Mouse (Mus musculus) midbrain, embryonic 13.5 days (tissue): ENCODE measurements around the gene Entpd6. TPM values are rescaled to one million over a fixed set of nuclear protein-coding genes. Genes with fewer than 3 reads are reported as not detected.

Experiments
- ATAC-seq: fragments of 200-750 bp; cut with Nextera tagmentation; 2 replicates; pipeline ENCODE4 v1.8.0; 2017; ENCODE audit warnings: mild to moderate bottlenecking, moderate TSS enrichment, moderate library complexity
- H3K27ac ChIP-seq: fragments of 300-500 bp; sonication (generic); 2 replicates; pipeline ENCODE4 v1.5.1; 2015; ENCODE audit warnings: inconsistent platforms, mild to moderate bottlenecking, moderate library complexity
- H3K27me3 ChIP-seq: fragments of 300-500 bp; sonication (generic); 2 replicates; pipeline ENCODE4 v1.6.1; 2015; ENCODE audit warnings: mild to moderate bottlenecking, inconsistent platforms
- H3K36me3 ChIP-seq: fragments of 300-500 bp; sonication (generic); 2 replicates; pipeline ENCODE4 v1.6.1; 2015; ENCODE audit warnings: mild to moderate bottlenecking, inconsistent platforms
- H3K4me1 ChIP-seq: fragments of 300-500 bp; sonication (generic); replicated peaks from 2 replicates; pipeline ENCODE4 v1.6.1; 2015; ENCODE audit warnings: inconsistent platforms
- H3K4me2 ChIP-seq: fragments of 300-500 bp; sonication (generic); replicated peaks from 2 replicates; pipeline ENCODE4 v1.6.1; 2015; ENCODE audit warnings: moderate library complexity, mild to moderate bottlenecking, inconsistent platforms
- H3K4me3 ChIP-seq: fragments of 300-500 bp; sonication (generic); replicated peaks from 2 replicates; pipeline ENCODE4 v1.5.1; 2015; ENCODE audit warnings: mild to moderate bottlenecking, inconsistent platforms
- H3K9ac ChIP-seq: fragments of 300-500 bp; sonication (generic); replicated peaks from 2 replicates; pipeline ENCODE4 v1.6.1; 2015; ENCODE audit warnings: mild to moderate bottlenecking, inconsistent platforms
- H3K9me3 ChIP-seq: fragments of 300-500 bp; sonication (generic); 2 replicates; pipeline ENCODE4 v1.6.1; 2016; ENCODE audit warnings: mild to moderate bottlenecking, inconsistent platforms
- WGBS: fragments of 180-500 bp; shearing (Covaris S2); methylation state at CpG from one replicate; pipeline ENCODE4 v1.1.7; 2015; 5-methylcytosine and 5-hydroxymethylcytosine counted together
- polyA plus RNA-seq: library from polyadenylated mRNA; unstranded; fragments of >200 nt; fragmentation: Nextera tagmentation; extraction: Ambion mirVana; gene quantifications from 2 replicates; pipeline ENCODE4 v1.2.1, GENCODE M21; 2015

Entpd6 gene
- polyA plus RNA-seq, 1 experiment from 2014 or later = 43.0 TPM

- H3K4me2 ChIP-seq = no peak overlapping the region
- 86% methylated on average over 4 of the region's 4 CpGs for WGBS
These were observed 44.5 kb downstream of the Entpd6 start for GRCm38 (mm10) chr2:150793320-150793719.

GRCm38 (mm10) chr2:150798084-150798483, 49.2 kb downstream of the Entpd6 start:
- 87% methylated on average over 7 of the region's 7 CpGs for WGBS
- no peak overlapping the region for H3K4me2 ChIP-seq

More at GRCm38 (mm10) chr2:150793320-150793719, 44.5 kb downstream of the Entpd6 start:
- H3K27ac ChIP-seq = no peak overlapping the region
- peaks cover 12% of the 10 kb centered on the region for H3K4me1 ChIP-seq
- H3K36me3 ChIP-seq = peaks cover 31% of the 10 kb centered on the region
- no peak overlapping the region for H3K9ac ChIP-seq
- no peak overlapping the region for H3K4me3 ChIP-seq
- no peaks in the 10 kb centered on the region for H3K27me3 ChIP-seq
- no peaks in the 10 kb centered on the region for H3K9me3 ChIP-seq
- no peak for ATAC-seq

GRCm38 (mm10) chr2:150800616-150801015, 51.8 kb downstream of the Entpd6 start:
- Histone ChIP-seq H3K4me3 (no peak overlapping the region), H3K4me1 (no peaks in the 10 kb centered on the region), H3K27me3 (no peaks in the 10 kb centered on the region), H3K36me3 (peaks cover 49% of the 10 kb centered on the region), H3K9ac (no peak overlapping the region), H3K9me3 (no peaks in the 10 kb centered on the region), H3K4me2 (no peak overlapping the region), H3K27ac (no peak overlapping the region)
- ATAC-seq = no peak
- 94% methylated on average over 5 of the region's 5 CpGs for WGBS

More at GRCm38 (mm10) chr2:150798084-150798483, 49.2 kb downstream of the Entpd6 start:
- Histone ChIP-seq H3K27ac (no peak overlapping the region), H3K4me3 (no peak overlapping the region), H3K9ac (no peak overlapping the region), H3K4me1 (no peaks in the 10 kb centered on the region), H3K9me3 (no peaks in the 10 kb centered on the region), H3K36me3 (peaks cover 46% of the 10 kb centered on the region), H3K27me3 (no peaks in the 10 kb centered on the region)
- ATAC-seq = no peak

- no peaks in the 10 kb centered on the region for H3K27me3 ChIP-seq
- H3K4me3 ChIP-seq = no peak overlapping the region
- H3K4me2 ChIP-seq = no peak overlapping the region
- no peak for ATAC-seq
- H3K4me1 ChIP-seq = no peaks in the 10 kb centered on the region
- H3K27ac ChIP-seq = no peak overlapping the region
- no peaks in the 10 kb centered on the region for H3K9me3 ChIP-seq
- no peak overlapping the region for H3K9ac ChIP-seq
- H3K36me3 ChIP-seq = peaks cover 52% of the 10 kb centered on the region
- WGBS = 97% methylated on average over 1 of the region's 1 CpGs
These were observed 54.2 kb downstream of the Entpd6 start for GRCm38 (mm10) chr2:150803035-150803434.

- no peak overlapping the region for H3K9ac ChIP-seq
- whole genome bisulfite sequencing = 77% methylated on average over 6 of the region's 6 CpGs
- no peak overlapping the region for H3K27ac ChIP-seq
- H3K27me3 ChIP-seq = no peaks in the 10 kb centered on the region
- H3K36me3 ChIP-seq = peaks cover 70% of the 10 kb centered on the region
- H3K4me1 ChIP-seq = no peaks in the 10 kb centered on the region
- ATAC-seq = peak; percentile 34; the same call in 1 of the 2 replicates
- H3K4me2 ChIP-seq = no peak overlapping the region
- no peak overlapping the region for H3K4me3 ChIP-seq
- H3K9me3 ChIP-seq = no peaks in the 10 kb centered on the region
These were observed 59.5 kb downstream of the Entpd6 start for GRCm38 (mm10) chr2:150808381-150808780.

GRCm38 (mm10) chr2:150808812-150809211, 60.0 kb downstream of the Entpd6 start:
- no peak for ATAC-seq
- Histone ChIP-seq H3K27ac (no peak overlapping the region), H3K4me2 (no peak overlapping the region), H3K27me3 (no peaks in the 10 kb centered on the region), H3K4me1 (no peaks in the 10 kb centered on the region), H3K36me3 (peaks cover 74% of the 10 kb centered on the region), H3K4me3 (no peak overlapping the region), H3K9ac (no peak overlapping the region), H3K9me3 (no peaks in the 10 kb centered on the region)
- WGBS = 93% methylated on average over 6 of the region's 6 CpGs

- no peak for ATAC-seq
- H3K36me3 ChIP-seq = peaks cover 80% of the 10 kb centered on the region
- H3K4me2 ChIP-seq = no peak overlapping the region
- H3K9me3 ChIP-seq = no peaks in the 10 kb centered on the region
- H3K4me1 ChIP-seq = no peaks in the 10 kb centered on the region
- no peak overlapping the region for H3K9ac ChIP-seq
- H3K27ac ChIP-seq = no peak overlapping the region
- 91% methylated on average over 5 of the region's 5 CpGs for WGBS
- H3K4me3 ChIP-seq = no peak overlapping the region
- no peaks in the 10 kb centered on the region for H3K27me3 ChIP-seq
These were observed 61.8 kb downstream of the Entpd6 start for GRCm38 (mm10) chr2:150810603-150811002.

- Histone ChIP-seq H3K4me1 (no peaks in the 10 kb centered on the region), H3K27ac (no peak overlapping the region), H3K27me3 (no peaks in the 10 kb centered on the region), H3K4me2 (no peak overlapping the region), H3K4me3 (no peak overlapping the region), H3K9me3 (no peaks in the 10 kb centered on the region), H3K36me3 (peaks cover 86% of the 10 kb centered on the region), H3K9ac (no peak overlapping the region)
- no peak for ATAC-seq
- WGBS = 95% methylated on average over 6 of the region's 6 CpGs
These were observed 64.0 kb downstream of the Entpd6 start for GRCm38 (mm10) chr2:150812816-150813215.

GRCm38 (mm10) chr2:150816676-150817402, 68.0 kb downstream of the Entpd6 start:
- Histone ChIP-seq H3K27me3 (no peaks in the 10 kb centered on the region), H3K4me1 (no peaks in the 10 kb centered on the region), H3K36me3 (peaks cover 94% of the 10 kb centered on the region), H3K9ac (no peak overlapping the region), H3K9me3 (no peaks in the 10 kb centered on the region), H3K4me3 (no peak overlapping the region), H3K27ac (no peak overlapping the region), H3K4me2 (no peak overlapping the region)
- ATAC-seq = no peak
- 96% methylated on average over 18 of the region's 18 CpGs for whole genome bisulfite sequencing

GRCm38 (mm10) chr2:150818742-150819141, 69.9 kb downstream of the Entpd6 start:
- WGBS = 94% methylated on average over 8 of the region's 8 CpGs
- Histone ChIP-seq H3K27ac (no peak overlapping the region), H3K4me3 (no peak overlapping the region), H3K9ac (no peak overlapping the region), H3K36me3 (peaks cover 93% of the 10 kb centered on the region), H3K9me3 (no peaks in the 10 kb centered on the region), H3K27me3 (no peaks in the 10 kb centered on the region), H3K4me1 (no peaks in the 10 kb centered on the region), H3K4me2 (no peak overlapping the region)
- no peak for ATAC-seq

- H3K4me2 ChIP-seq = no peak overlapping the region
- 95% methylated on average over 8 of the region's 8 CpGs for WGBS
- H3K9me3 ChIP-seq = no peaks in the 10 kb centered on the region
- no peak overlapping the region for H3K27ac ChIP-seq
- no peaks in the 10 kb centered on the region for H3K4me1 ChIP-seq
- H3K36me3 ChIP-seq = peaks cover 93% of the 10 kb centered on the region
- no peaks in the 10 kb centered on the region for H3K27me3 ChIP-seq
- no peak for ATAC-seq
- no peak overlapping the region for H3K9ac ChIP-seq
- H3K4me3 ChIP-seq = no peak overlapping the region
These were observed 71.9 kb downstream of the Entpd6 start for GRCm38 (mm10) chr2:150820720-150821119.
